Mouse (Mus musculus) embryonic facial prominence, embryonic 14.5 days (tissue): Measurements from ENCODE around the gene Hgd. TPM values are rescaled to one million over a fixed set of nuclear protein-coding genes. Genes with fewer than 3 reads are reported as not detected.

Experiments used
- ATAC-seq: fragments of 200-750 bp; cut with Nextera tagmentation; 2 replicates; pipeline ENCODE4 v1.8.0; 2017; ENCODE audit warnings: low read depth, moderate number of reproducible peaks, moderate TSS enrichment
- DNase-seq: peaks from one replicate; pipeline ENCODE4 v3.0.0-alpha.2; 2015; ENCODE audit warnings: low spot score
- H3K27ac ChIP-seq: fragments of 300-500 bp; sonication (generic); replicated peaks from 2 replicates; pipeline ENCODE4 v1.5.1; 2014; ENCODE audit warnings: low read depth, mild to moderate bottlenecking, low read length, moderate library complexity
- H3K27me3 ChIP-seq: fragments of 300-500 bp; sonication (generic); replicated peaks from 2 replicates; pipeline ENCODE4 v1.6.1; 2014; ENCODE audit warnings: low read length; ENCODE audit not compliant: control insufficient read depth, insufficient read depth
- H3K36me3 ChIP-seq: fragments of 300-500 bp; sonication (generic); 2 replicates; pipeline ENCODE4 v1.6.1; 2014; ENCODE audit warnings: low read length, mixed read lengths; ENCODE audit not compliant: control insufficient read depth, insufficient read depth
- H3K4me1 ChIP-seq: fragments of 300-500 bp; sonication (generic); 2 replicates; pipeline ENCODE4 v1.6.1; 2014; ENCODE audit warnings: antibody characterized with exemption, low read length; ENCODE audit not compliant: control insufficient read depth, insufficient read depth
- H3K4me2 ChIP-seq: fragments of 300-500 bp; sonication (generic); 2 replicates; pipeline ENCODE4 v1.6.1; 2014; ENCODE audit warnings: low read depth, mild to moderate bottlenecking, low read length, moderate library complexity, mixed read lengths
- H3K4me3 ChIP-seq: fragments of 300-500 bp; sonication (generic); 2 replicates; pipeline ENCODE4 v1.5.1; 2014; ENCODE audit warnings: low read depth, mild to moderate bottlenecking, low read length
- H3K9ac ChIP-seq: fragments of 300-500 bp; sonication (generic); 2 replicates; pipeline ENCODE4 v1.6.1; 2014; ENCODE audit warnings: low read depth, mild to moderate bottlenecking, low read length, moderate library complexity, mixed read lengths
- H3K9me3 ChIP-seq: fragments of 300-500 bp; sonication (generic); 2 replicates; pipeline ENCODE4 v1.6.1; 2016; ENCODE audit warnings: low read length; ENCODE audit not compliant: control insufficient read depth
- WGBS: fragments of 180-500 bp; shearing (Covaris S2); extraction: QIAGEN DNeasy Blood & Tissue Kit; methylation state at CpG from one replicate; pipeline ENCODE4 v1.1.7; 2014; 5-methylcytosine and 5-hydroxymethylcytosine counted together
- polyA plus RNA-seq: library from polyadenylated mRNA; unstranded; fragments of >200 nt; fragmentation: Nextera tagmentation; extraction: Ambion mirVana; gene quantifications from 2 replicates; pipeline ENCODE4 v1.2.1, GENCODE M21; 2014

Gene Hgd
- polyA plus RNA-seq, 1 experiment from 2014 or later: not detected

- ATAC-seq (no peak), DNase-seq (no peak)
- no peak overlapping the region for H3K4me2 ChIP-seq
- H3K9me3 ChIP-seq: no peaks in the 10 kb centered on the region
- 71% methylated on average over 3 of the region's 3 CpGs for WGBS
- H3K9ac ChIP-seq: no peak overlapping the region
- no peaks in the 10 kb centered on the region for H3K27me3 ChIP-seq
- H3K4me3 ChIP-seq: no peak overlapping the region
- no peak overlapping the region for H3K27ac ChIP-seq
- 0 out of 2 replicates have a peak, but pooled peaks cover 4% of the 10 kb centered on the region for H3K36me3 ChIP-seq
- H3K4me1 ChIP-seq: no peaks in the 10 kb centered on the region
These were observed 29.7 kb upstream of the Hgd start for GRCm38 (mm10) chr16:37550266-37550665.

GRCm38 (mm10) chr16:37550981-37551380 lies 29.0 kb upstream of the Hgd start:
- no peak for DNase-seq
- Histone ChIP-seq H3K4me2 (no peak overlapping the region), H3K9ac (no peak overlapping the region), H3K9me3 (no peaks in the 10 kb centered on the region), H3K4me3 (no peak overlapping the region), H3K36me3 (0 out of 2 replicates have a peak, but pooled peaks cover 4% of the 10 kb centered on the region), H3K27ac (no peak overlapping the region), H3K4me1 (no peaks in the 10 kb centered on the region), H3K27me3 (no peaks in the 10 kb centered on the region)
- no peak for ATAC-seq
- 92% methylated on average over 2 of the region's 2 CpGs for WGBS

- Histone ChIP-seq H3K36me3 (peaks cover 17% of the 10 kb centered on the region), H3K4me2 (no peak overlapping the region), H3K9me3 (no peaks in the 10 kb centered on the region), H3K4me3 (no peak overlapping the region), H3K4me1 (no peaks in the 10 kb centered on the region), H3K27me3 (no peaks in the 10 kb centered on the region), H3K9ac (no peak overlapping the region), H3K27ac (no peak overlapping the region)
- ATAC-seq: no peak
- WGBS: 90% methylated on average over 3 of the region's 3 CpGs
- no peak for DNase-seq
These were observed 27.1 kb upstream of the Hgd start for GRCm38 (mm10) chr16:37552824-37553223.

DNA sequence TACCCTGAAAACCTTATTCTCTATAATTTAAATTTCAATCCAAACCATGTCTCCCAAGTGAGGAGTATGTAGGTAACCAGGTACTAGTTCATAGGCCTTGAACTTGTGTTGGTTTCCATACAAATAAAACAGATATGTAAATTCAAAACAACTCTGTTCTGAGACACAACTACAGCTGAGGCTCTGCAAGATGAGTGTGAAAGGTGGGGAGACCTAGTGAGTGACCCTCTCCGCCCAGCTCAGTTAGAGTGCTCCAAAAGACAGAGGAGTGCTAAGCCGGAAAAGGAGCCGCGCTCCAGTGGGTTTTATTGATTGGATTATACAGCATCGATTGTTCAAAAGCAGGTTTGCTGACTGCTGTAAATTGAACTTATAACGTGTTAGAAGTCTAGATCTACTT lies 17.5 kb upstream of the Hgd start:
- Histone ChIP-seq H3K4me1 (no peaks in the 10 kb centered on the region), H3K4me3 (no peak overlapping the region), H3K4me2 (no peak overlapping the region), H3K36me3 (peaks cover 22% of the 10 kb centered on the region), H3K27me3 (no peaks in the 10 kb centered on the region), H3K27ac (no peak overlapping the region), H3K9me3 (no peaks in the 10 kb centered on the region), H3K9ac (no peak overlapping the region)
- ATAC-seq (no peak), DNase-seq (no peak)
- 83% methylated on average over 6 of the region's 6 CpGs for WGBS

DNA sequence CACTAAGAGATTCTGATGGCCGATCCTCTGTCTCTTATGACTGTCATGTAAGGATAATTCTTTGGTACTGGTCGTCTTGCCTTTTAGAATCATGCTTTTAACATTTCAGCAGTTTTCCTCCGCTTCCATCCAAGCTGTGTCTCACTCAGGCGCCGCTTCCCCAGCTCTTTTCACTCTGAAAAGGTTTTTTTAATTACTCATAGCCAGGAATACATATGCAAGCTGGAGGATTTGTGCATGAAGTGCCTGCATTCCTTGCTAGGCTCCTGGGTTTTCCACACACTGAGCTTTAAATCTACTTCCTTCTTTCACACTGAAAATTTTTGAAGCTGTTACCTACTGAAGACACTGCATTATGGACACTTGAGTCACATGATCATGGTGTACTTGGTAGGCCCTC lies 17.0 kb upstream of the Hgd start:
- Histone ChIP-seq H3K9ac (no peak overlapping the region), H3K27ac (no peak overlapping the region), H3K4me2 (no peak overlapping the region), H3K9me3 (no peaks in the 10 kb centered on the region), H3K36me3 (peaks cover 17% of the 10 kb centered on the region), H3K4me3 (no peak overlapping the region), H3K27me3 (no peaks in the 10 kb centered on the region), H3K4me1 (no peaks in the 10 kb centered on the region)
- ATAC-seq: no peak
- 85% methylated on average over 5 of the region's 5 CpGs for WGBS
- DNase-seq: no peak

GRCm38 (mm10) chr16:37565117-37565516 lies 14.8 kb upstream of the Hgd start:
- DNase-seq (no peak), ATAC-seq (no peak)
- WGBS: 86% methylated on average over 1 of the region's 1 CpGs
- H3K4me3 ChIP-seq: no peak overlapping the region
- no peak overlapping the region for H3K9ac ChIP-seq
- H3K27ac ChIP-seq: no peak overlapping the region
- H3K4me1 ChIP-seq: no peaks in the 10 kb centered on the region
- no peaks in the 10 kb centered on the region for H3K9me3 ChIP-seq
- no peaks in the 10 kb centered on the region for H3K27me3 ChIP-seq
- H3K36me3 ChIP-seq: peaks cover 8% of the 10 kb centered on the region; the same call in 1 of the 2 replicates
- no peak overlapping the region for H3K4me2 ChIP-seq

- 78% methylated on average over 6 of the region's 6 CpGs for WGBS
- H3K4me3 ChIP-seq: no peak overlapping the region
- no peak overlapping the region for H3K27ac ChIP-seq
- H3K27me3 ChIP-seq: no peaks in the 10 kb centered on the region
- no peak overlapping the region for H3K9ac ChIP-seq
- ATAC-seq (no peak), DNase-seq (no peak)
- no peak overlapping the region for H3K4me2 ChIP-seq
- no peaks in the 10 kb centered on the region for H3K9me3 ChIP-seq
- H3K4me1 ChIP-seq: no peaks in the 10 kb centered on the region
- peaks cover 8% of the 10 kb centered on the region; the same call in 1 of the 2 replicates for H3K36me3 ChIP-seq
These were observed 13.8 kb upstream of the Hgd start for GRCm38 (mm10) chr16:37566107-37566506.

- Histone ChIP-seq H3K9ac (no peak overlapping the region), H3K4me1 (no peaks in the 10 kb centered on the region), H3K4me3 (no peak overlapping the region), H3K36me3 (peaks cover 9% of the 10 kb centered on the region; the same call in 1 of the 2 replicates), H3K27me3 (no peaks in the 10 kb centered on the region), H3K4me2 (no peak overlapping the region), H3K9me3 (no peaks in the 10 kb centered on the region), H3K27ac (no peak overlapping the region)
- WGBS: 81% methylated on average over 12 of the region's 12 CpGs
- DNase-seq (no peak), ATAC-seq (no peak)
These were observed 12.6 kb upstream of the Hgd start for GRCm38 (mm10) chr16:37567113-37568050.
